Mouse (Mus musculus) liver, embryonic 14.5 days (tissue): ENCODE results near the gene Myt1l.

Experiments used
- CTCF ChIP-seq: IDR thresholded peaks from 2 replicates; pipeline ENCODE4 v1.5.1; 2016; ENCODE audit warnings: antibody characterized with exemption, low read depth, control low read depth
- EP300 ChIP-seq: IDR thresholded peaks from 2 replicates; pipeline ENCODE4 v1.6.1; 2016; ENCODE audit warnings: antibody characterized with exemption, low read depth

- TF ChIP-seq EP300 = no peak
- TF ChIP-seq CTCF = no peak
Measured at GRCm38 (mm10) chr12:29546073-29546472, 17.9 kb downstream of the Myt1l start.
